Mouse (Mus musculus) spleen, adult 2 months (tissue): ENCODE results near the gene Tirap. TPM values are rescaled to one million over a fixed set of nuclear protein-coding genes. Genes with fewer than 3 reads are reported as not detected.

ENCODE experiments used
- DNase-seq, 2 experiments: peaks; one replicate each; pipeline versions ENCODE4 v3.0.0 to v3.0.0-alpha.2; 2012 to 2021; ENCODE audit warnings: low spot score in 2 of 2, low read depth in 1 of 2
- H3K27ac ChIP-seq: fragments of 200-500 bp; 2 replicates; pipeline ENCODE4 v1.5.1; 2012; ENCODE audit warnings: low read length, inconsistent platforms; ENCODE audit not compliant: insufficient read depth
- H3K27me3 ChIP-seq: fragments of 200-500 bp; 2 replicates; pipeline ENCODE4 v1.6.1; 2012; ENCODE audit warnings: mild to moderate bottlenecking, moderate library complexity, low read length, inconsistent platforms; ENCODE audit not compliant: control insufficient read depth, insufficient read depth
- H3K36me3 ChIP-seq: fragments of 200-500 bp; 2 replicates; pipeline ENCODE4 v1.6.1; 2012; ENCODE audit warnings: mild to moderate bottlenecking, low read length, inconsistent platforms; ENCODE audit not compliant: control insufficient read depth, insufficient read depth
- H3K4me1 ChIP-seq: fragments of 200-500 bp; 2 replicates; pipeline ENCODE4 v1.6.1; 2011; ENCODE audit warnings: inconsistent platforms; ENCODE audit not compliant: control insufficient read depth, insufficient read depth, insufficient read length
- H3K4me3 ChIP-seq: fragments of 200-500 bp; 2 replicates; pipeline ENCODE4 v1.5.1; 2011; ENCODE audit warnings: mild to moderate bottlenecking, inconsistent platforms; ENCODE audit not compliant: insufficient read depth, insufficient read length; ENCODE audit errors: extremely low read depth
- CTCF ChIP-seq: fragments of 200-500 bp; IDR thresholded peaks from 2 replicates; pipeline ENCODE4 v1.5.1; 2011; ENCODE audit warnings: mild to moderate bottlenecking, inconsistent platforms; ENCODE audit not compliant: insufficient read depth, insufficient read length, insufficient replicate concordance; ENCODE audit errors: extremely low read depth
- POLR2A ChIP-seq: fragments of 200-500 bp; IDR thresholded peaks from 2 replicates; pipeline ENCODE4 v1.6.1; 2011; ENCODE audit warnings: low read depth, low read length, inconsistent platforms
- WGBS: fragments of 180-500 bp; shearing (Covaris S2); methylation state at CpG from one replicate; pipeline ENCODE4 v1.1.7; 2018; 5-methylcytosine and 5-hydroxymethylcytosine counted together
- polyA plus RNA-seq: library from polyadenylated mRNA; depleted of rRNA; stranded (reverse); fragments of >200 nt; gene quantifications from 2 replicates; pipeline ENCODE4 v1.2.3, GENCODE M21; 2012

Tirap gene
- polyA plus RNA-seq, 1 experiment: 9.2 TPM

DNA sequence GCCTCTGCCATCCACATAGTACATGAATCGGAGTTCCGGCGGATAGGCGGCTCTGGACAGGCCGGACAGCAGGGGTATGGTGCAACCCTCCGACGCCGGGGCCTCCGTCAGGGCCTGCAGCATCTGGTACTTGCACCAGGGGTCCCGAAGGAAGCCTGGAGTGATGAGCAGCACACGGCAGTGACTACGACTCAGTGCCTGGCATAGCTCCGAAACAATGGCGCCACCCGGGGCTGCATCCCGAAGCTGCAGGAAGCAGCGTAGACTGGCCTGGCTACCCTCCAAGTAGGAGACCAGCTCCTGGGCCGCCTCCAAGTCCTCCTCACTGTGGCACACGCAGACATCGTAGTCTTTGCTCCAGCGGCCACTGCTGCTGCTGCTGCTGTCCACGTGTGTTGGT, 11.4 kb downstream of the Tirap start:
- Histone ChIP-seq H3K4me3 (no peak overlapping the region), H3K4me1 (peaks cover 8% of the 10 kb centered on the region; the same call in 1 of the 2 replicates), H3K27me3 (no peaks in the 10 kb centered on the region), H3K27ac (no peak overlapping the region), H3K36me3 (peaks cover 13% of the 10 kb centered on the region)
- 88% methylated on average over 22 of the region's 22 CpGs for WGBS
- no peak for DNase-seq
- TF ChIP-seq CTCF: no peak
- TF ChIP-seq POLR2A: no peak

DNA sequence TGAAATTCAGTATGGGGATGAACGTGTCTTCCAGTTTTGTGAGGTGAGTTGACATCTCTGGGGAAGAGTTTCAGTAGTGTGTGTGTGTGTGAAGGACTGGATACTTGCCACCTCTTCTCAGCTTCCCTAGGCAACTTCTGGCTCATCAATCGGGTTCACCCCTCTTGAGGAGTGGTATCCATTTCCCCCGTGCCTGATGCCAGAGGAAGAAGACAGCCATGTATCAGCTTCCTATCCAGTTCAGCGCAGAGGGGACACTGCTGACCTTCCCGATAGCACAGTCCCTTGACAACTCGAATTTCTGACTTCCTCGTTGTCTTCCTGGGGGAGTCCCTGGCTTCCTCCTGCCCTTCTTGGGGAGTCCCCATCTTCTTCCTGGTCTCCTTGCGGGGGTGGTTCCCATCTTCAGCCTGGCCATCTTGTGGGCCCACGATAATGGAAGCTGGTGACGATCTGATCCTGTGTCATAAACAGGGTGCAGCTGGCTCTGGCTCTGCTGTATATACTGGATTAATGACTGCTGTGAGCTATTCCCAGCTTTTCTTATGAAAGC, 12.7 kb downstream of the Tirap start:
- no peak for DNase-seq
- Histone ChIP-seq H3K4me1 (peaks cover 10% of the 10 kb centered on the region; the same call in 1 of the 2 replicates), H3K27ac (no peak overlapping the region), H3K4me3 (no peak overlapping the region), H3K36me3 (peaks cover 13% of the 10 kb centered on the region), H3K27me3 (no peaks in the 10 kb centered on the region)
- 62% methylated on average over 10 of the region's 10 CpGs for WGBS
- TF ChIP-seq POLR2A (no peak), CTCF (no peak)

- Histone ChIP-seq H3K27me3 (no peaks in the 10 kb centered on the region), H3K36me3 (peaks cover 13% of the 10 kb centered on the region), H3K4me1 (peaks cover 10% of the 10 kb centered on the region; the same call in 1 of the 2 replicates), H3K4me3 (no peak overlapping the region), H3K27ac (no peak overlapping the region)
- TF ChIP-seq CTCF: no peak
- TF ChIP-seq POLR2A: no peak
- DNase-seq: peak in 1 of 2 experiments; percentile 16
- 32% methylated on average over 4 of the region's 4 CpGs for WGBS
These were observed 13.7 kb downstream of the Tirap start for GRCm38 (mm10) chr9:35186430-35186829.

- WGBS: 35% methylated on average over 5 of the region's 5 CpGs
- no peak overlapping the region for H3K4me3 ChIP-seq
- peaks cover 5% of the 10 kb centered on the region; the same call in 1 of the 2 replicates for H3K36me3 ChIP-seq
- DNase-seq: no peak
- H3K27me3 ChIP-seq: no peaks in the 10 kb centered on the region
- no peak for TF ChIP-seq CTCF
- TF ChIP-seq POLR2A: no peak
- no peak overlapping the region for H3K27ac ChIP-seq
- H3K4me1 ChIP-seq: peaks cover 10% of the 10 kb centered on the region; the same call in 1 of the 2 replicates
These were observed 16.7 kb downstream of the Tirap start for GRCm38 (mm10) chr9:35183359-35183758.

- Histone ChIP-seq H3K27me3 (no peaks in the 10 kb centered on the region), H3K27ac (no peak overlapping the region), H3K4me3 (no peak overlapping the region), H3K36me3 (peaks cover 5% of the 10 kb centered on the region; the same call in 1 of the 2 replicates), H3K4me1 (peaks cover 10% of the 10 kb centered on the region; the same call in 1 of the 2 replicates)
- TF ChIP-seq POLR2A: no peak
- TF ChIP-seq CTCF: no peak
- WGBS: 48% methylated on average over 2 of the region's 2 CpGs
- no peak for DNase-seq
These were observed 17.3 kb downstream of the Tirap start for GRCm38 (mm10) chr9:35182832-35183231.

DNA sequence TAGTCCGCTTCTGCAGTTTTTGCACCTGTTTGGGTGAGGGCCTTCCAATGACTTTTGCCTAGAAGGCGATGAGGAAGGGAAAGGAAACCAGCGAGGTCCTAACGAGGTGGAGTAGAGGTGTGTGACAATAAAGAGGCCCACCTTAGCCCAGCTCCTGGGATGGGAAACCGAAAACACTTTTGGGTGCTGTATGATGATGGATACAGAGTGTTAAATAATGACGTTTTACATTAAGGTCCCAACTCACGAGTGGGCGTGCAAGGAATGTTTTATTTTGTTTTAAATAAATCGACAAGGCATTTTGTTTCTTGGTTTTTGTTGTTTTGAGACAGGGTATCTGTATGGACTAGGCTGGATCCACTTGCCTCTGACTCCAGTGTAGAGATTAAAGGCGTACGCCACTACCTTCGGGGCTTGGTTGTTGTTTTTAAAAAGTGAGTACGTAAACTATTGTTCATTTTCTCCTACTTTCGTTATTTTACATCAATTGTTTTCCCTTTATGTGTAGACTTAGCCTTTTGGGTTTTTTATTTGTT, 23.9 kb downstream of the Tirap start:
- DNase-seq: no peak
- 40% methylated on average over 14 of the region's 14 CpGs for WGBS
- H3K36me3 ChIP-seq: no peaks in the 10 kb centered on the region
- no peaks in the 10 kb centered on the region for H3K27me3 ChIP-seq
- H3K4me1 ChIP-seq: peaks cover 3% of the 10 kb centered on the region; the same call in 1 of the 2 replicates
- H3K27ac ChIP-seq: no peak overlapping the region; the same call in 1 of the 2 replicates
- no peak for TF ChIP-seq CTCF
- no peak for TF ChIP-seq POLR2A
- peak overlapping the region; percentile 94; the same call in 1 of the 2 replicates for H3K4me3 ChIP-seq

DNA sequence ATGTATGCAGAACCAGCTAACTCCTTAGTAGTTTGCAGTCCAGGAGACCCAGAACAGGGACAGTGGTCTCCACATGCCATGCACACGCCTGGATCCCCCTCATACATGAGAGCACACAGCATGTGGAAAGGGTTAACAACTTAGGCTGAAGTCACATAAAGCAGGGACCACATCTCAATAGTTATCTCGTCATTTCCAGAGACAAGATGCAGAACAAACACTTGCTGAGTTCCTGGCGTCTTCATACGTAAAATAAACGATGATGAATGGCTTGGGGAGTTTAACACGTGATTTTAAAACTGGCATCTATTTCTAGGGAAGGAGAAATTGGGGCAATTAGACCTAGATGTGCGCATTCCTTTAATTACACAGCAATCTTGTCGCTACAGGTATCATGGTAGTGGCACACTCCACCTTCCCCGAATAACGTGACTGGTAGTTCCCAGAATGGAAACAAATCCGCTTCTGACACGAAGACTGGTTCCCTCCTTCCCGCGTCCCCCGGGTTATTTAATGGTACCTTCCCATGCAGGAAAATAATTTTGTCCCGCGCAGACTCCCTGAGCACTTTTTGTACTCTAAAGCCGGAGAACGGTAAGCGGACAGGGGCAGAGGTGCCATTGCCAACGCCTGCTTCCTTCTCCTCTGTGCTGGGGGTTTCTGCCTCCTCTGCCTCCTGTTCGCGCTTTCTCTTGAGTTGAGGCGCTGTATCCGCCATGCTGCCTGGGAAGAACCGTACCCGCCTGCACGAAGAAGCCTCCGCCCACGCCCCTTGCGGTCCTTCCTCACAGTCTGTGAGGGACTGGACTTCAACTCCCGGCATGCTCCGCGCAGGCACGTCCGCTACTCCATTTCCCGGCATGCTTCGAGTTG, 24.6 kb downstream of the Tirap start, which contains the start of gene Dcps:
Dcps (minus strand) TSS at position 811 of the 873 bp plus-strand sequence.
- 1% methylated on average over 38 of the region's 38 CpGs for WGBS
- Histone ChIP-seq H3K27me3 (no peaks in the 10 kb centered on the region), H3K4me3 (peak within 1 kb of the TSS; percentile 94), H3K4me1 (peaks cover 3% of the 10 kb centered on the region; the same call in 1 of the 2 replicates), H3K36me3 (no peaks in the 10 kb centered on the region), H3K27ac (peak within 1 kb of the TSS; percentile 84)
- peak; percentile 85 to 98 for DNase-seq
- TF ChIP-seq POLR2A: peak; percentile 81
- no peak for TF ChIP-seq CTCF
